Mouse (Mus musculus) liver, embryonic 16.5 days (tissue): ENCODE results near the gene 1700125H20Rik. TPM values are rescaled to one million over a fixed set of nuclear protein-coding genes. Genes with fewer than 3 reads are reported as not detected.

ENCODE experiments used
- ATAC-seq: fragments of 200-750 bp; cut with Nextera tagmentation; 2 replicates; pipeline ENCODE4 v1.8.0; 2017; ENCODE audit warnings: low read depth, mild to moderate bottlenecking, moderate number of reproducible peaks, moderate library complexity
- H3K27ac ChIP-seq: fragments of 300-500 bp; sonication (generic); 2 replicates; pipeline ENCODE4 v1.5.1; 2014; ENCODE audit warnings: mild to moderate bottlenecking, low read length
- H3K27me3 ChIP-seq: fragments of 300-500 bp; sonication (generic); 2 replicates; pipeline ENCODE4 v1.6.1; 2014; ENCODE audit warnings: low read depth, low read length, mixed read lengths; ENCODE audit not compliant: control insufficient read depth, insufficient read depth
- H3K36me3 ChIP-seq: fragments of 300-500 bp; sonication (generic); 2 replicates; pipeline ENCODE4 v1.6.1; 2014; ENCODE audit warnings: mild to moderate bottlenecking; ENCODE audit not compliant: control insufficient read depth, insufficient read depth
- H3K4me1 ChIP-seq: fragments of 300-500 bp; sonication (generic); 2 replicates; pipeline ENCODE4 v1.6.1; 2014; ENCODE audit warnings: low read depth, low read length, mixed read lengths; ENCODE audit not compliant: control insufficient read depth
- H3K4me2 ChIP-seq: fragments of 300-500 bp; sonication (generic); 2 replicates; pipeline ENCODE4 v1.6.1; 2014; ENCODE audit warnings: low read depth, low read length, mixed read lengths
- H3K4me3 ChIP-seq: fragments of 300-500 bp; sonication (generic); 2 replicates; pipeline ENCODE4 v1.5.1; 2014; ENCODE audit warnings: low read depth, mild to moderate bottlenecking, low read length
- H3K9ac ChIP-seq: fragments of 300-500 bp; sonication (generic); 2 replicates; pipeline ENCODE4 v1.6.1; 2014; ENCODE audit warnings: low read depth, low read length
- H3K9me3 ChIP-seq: fragments of 300-500 bp; sonication (generic); replicated peaks from 2 replicates; pipeline ENCODE4 v1.6.1; 2016; ENCODE audit warnings: low read length; ENCODE audit not compliant: control insufficient read depth
- WGBS: fragments of 180-500 bp; shearing (Covaris S2); extraction: QIAGEN DNeasy Blood & Tissue Kit; methylation state at CpG from one replicate; pipeline ENCODE4 v1.1.7; 2014; ENCODE audit not compliant: insufficient replicate concordance; 5-methylcytosine and 5-hydroxymethylcytosine counted together
- polyA plus RNA-seq: library from polyadenylated mRNA; unstranded; fragments of >200 nt; fragmentation: Nextera tagmentation; extraction: Ambion mirVana; gene quantifications from 2 replicates; pipeline ENCODE4 v1.2.1, GENCODE M21; 2015

The 1700125H20Rik gene
- polyA plus RNA-seq, 1 experiment from 2014 or later: not detected

GRCm38 (mm10) chr11:85178413-85178812 is 8.2 kb downstream of the 1700125H20Rik start:
- no peak overlapping the region for H3K27ac ChIP-seq
- ATAC-seq: no peak

GRCm38 (mm10) chr11:85182617-85183283 is 12.5 kb downstream of the 1700125H20Rik start:
- Histone ChIP-seq H3K4me3 (peak overlapping the region; percentile 59), H3K27ac (no peak overlapping the region), H3K9ac (peak overlapping the region; percentile 49), H3K9me3 (no peaks in the 10 kb centered on the region), H3K36me3 (no peaks in the 10 kb centered on the region), H3K4me1 (peaks cover 9% of the 10 kb centered on the region), H3K27me3 (no peaks in the 10 kb centered on the region), H3K4me2 (peak overlapping the region; percentile 75)
- WGBS: 2% methylated on average over 20 of the region's 20 CpGs
- ATAC-seq: peak; percentile 74

More at GRCm38 (mm10) chr11:85178413-85178812, 8.2 kb downstream of the 1700125H20Rik start:
- Histone ChIP-seq H3K27me3 (no peaks in the 10 kb centered on the region), H3K9me3 (no peaks in the 10 kb centered on the region), H3K4me2 (no peak overlapping the region), H3K4me3 (no peak overlapping the region), H3K36me3 (no peaks in the 10 kb centered on the region), H3K9ac (no peak overlapping the region), H3K4me1 (peaks cover 8% of the 10 kb centered on the region)
- WGBS: 70% methylated on average over 4 of the region's 4 CpGs

DNA sequence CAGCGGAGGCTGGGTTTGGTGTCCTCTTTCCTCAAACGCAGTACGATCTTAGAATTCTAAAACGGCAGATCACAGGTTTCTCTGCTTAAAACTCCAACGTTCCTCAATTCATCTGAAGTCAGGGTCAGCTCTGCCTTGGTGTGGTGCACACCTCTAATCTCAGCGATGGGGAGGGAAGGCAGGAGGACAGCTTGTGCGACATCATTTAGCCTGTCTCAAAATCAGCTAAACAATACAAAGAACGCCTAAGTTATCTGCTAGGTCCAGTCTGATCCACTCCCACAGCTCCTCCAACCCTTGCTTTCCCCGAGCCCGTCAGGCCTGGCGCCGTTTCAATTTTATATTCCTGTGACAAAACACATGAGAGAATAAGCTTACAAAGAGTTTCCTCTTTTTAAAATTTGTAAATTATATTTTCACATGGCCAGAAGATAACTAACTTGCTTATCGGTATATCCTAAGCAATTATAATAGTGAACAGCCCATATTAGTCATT is 13.1 kb downstream of the 1700125H20Rik start:
- Histone ChIP-seq H3K9me3 (no peaks in the 10 kb centered on the region), H3K4me2 (peak overlapping the region; percentile 75), H3K4me1 (peaks cover 9% of the 10 kb centered on the region), H3K27me3 (no peaks in the 10 kb centered on the region), H3K4me3 (peak overlapping the region; percentile 59), H3K36me3 (no peaks in the 10 kb centered on the region), H3K27ac (no peak overlapping the region), H3K9ac (peak overlapping the region; percentile 49)
- 31% methylated on average over 13 of the region's 13 CpGs for WGBS
- no peak for ATAC-seq

DNA sequence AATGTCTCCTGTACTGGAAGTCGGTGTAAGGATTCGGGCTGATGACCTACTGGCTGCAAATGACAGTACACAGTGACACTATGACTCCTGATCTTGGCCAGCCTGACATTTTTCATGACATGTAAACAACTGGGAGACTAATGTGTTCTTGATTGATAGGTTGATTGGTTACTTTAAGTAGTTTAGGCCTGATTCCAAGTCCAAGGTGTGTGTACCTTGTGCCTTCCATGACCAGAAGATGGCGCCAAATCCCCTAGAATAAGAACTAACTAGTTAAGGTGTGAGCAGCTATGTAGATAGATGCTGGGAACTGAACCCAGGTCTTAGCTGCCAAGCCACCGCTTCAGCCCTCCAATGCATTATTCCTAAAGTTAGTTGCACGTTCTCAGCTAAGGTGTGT is 13.9 kb downstream of the 1700125H20Rik start:
- Histone ChIP-seq H3K27me3 (no peaks in the 10 kb centered on the region), H3K36me3 (no peaks in the 10 kb centered on the region), H3K9me3 (no peaks in the 10 kb centered on the region), H3K27ac (no peak overlapping the region), H3K4me3 (no peak overlapping the region), H3K9ac (no peak overlapping the region), H3K4me1 (peaks cover 9% of the 10 kb centered on the region), H3K4me2 (no peak overlapping the region)
- WGBS: 69% methylated on average over 5 of the region's 5 CpGs
- no peak for ATAC-seq

- Histone ChIP-seq H3K4me1 (peaks cover 11% of the 10 kb centered on the region), H3K36me3 (0 out of 2 replicates have a peak, but pooled peaks cover 2% of the 10 kb centered on the region), H3K9me3 (no peaks in the 10 kb centered on the region), H3K9ac (no peak overlapping the region), H3K27ac (no peak overlapping the region), H3K4me2 (no peak overlapping the region), H3K27me3 (no peaks in the 10 kb centered on the region), H3K4me3 (no peak overlapping the region)
- 81% methylated on average over 6 of the region's 6 CpGs for WGBS
- ATAC-seq: no peak
Observed at GRCm38 (mm10) chr11:85184839-85185238, 14.6 kb downstream of the 1700125H20Rik start.

GRCm38 (mm10) chr11:85189110-85189509 is 18.9 kb downstream of the 1700125H20Rik start:
- H3K9me3 ChIP-seq: no peaks in the 10 kb centered on the region
- H3K27me3 ChIP-seq: no peaks in the 10 kb centered on the region
- H3K4me3 ChIP-seq: no peak overlapping the region
- peaks cover 11% of the 10 kb centered on the region for H3K36me3 ChIP-seq
- H3K27ac ChIP-seq: no peak overlapping the region
- H3K9ac ChIP-seq: no peak overlapping the region
- H3K4me2 ChIP-seq: no peak overlapping the region
- 35% methylated on average over 4 of the region's 4 CpGs for whole genome bisulfite sequencing
- peak; percentile 69 for ATAC-seq
- H3K4me1 ChIP-seq: peaks cover 2% of the 10 kb centered on the region; the same call in 1 of the 2 replicates

GRCm38 (mm10) chr11:85190741-85191140 is 20.5 kb downstream of the 1700125H20Rik start:
- Histone ChIP-seq H3K27ac (no peak overlapping the region), H3K9ac (no peak overlapping the region), H3K4me3 (no peak overlapping the region), H3K36me3 (peaks cover 25% of the 10 kb centered on the region), H3K9me3 (no peaks in the 10 kb centered on the region), H3K27me3 (no peaks in the 10 kb centered on the region), H3K4me2 (no peak overlapping the region), H3K4me1 (peaks cover 2% of the 10 kb centered on the region; the same call in 1 of the 2 replicates)
- WGBS: 84% methylated on average over 12 of the region's 12 CpGs
- ATAC-seq: no peak

GRCm38 (mm10) chr11:85194206-85194605 is 24.0 kb downstream of the 1700125H20Rik start:
- peaks cover 30% of the 10 kb centered on the region for H3K36me3 ChIP-seq
- H3K9ac ChIP-seq: no peak overlapping the region

DNA sequence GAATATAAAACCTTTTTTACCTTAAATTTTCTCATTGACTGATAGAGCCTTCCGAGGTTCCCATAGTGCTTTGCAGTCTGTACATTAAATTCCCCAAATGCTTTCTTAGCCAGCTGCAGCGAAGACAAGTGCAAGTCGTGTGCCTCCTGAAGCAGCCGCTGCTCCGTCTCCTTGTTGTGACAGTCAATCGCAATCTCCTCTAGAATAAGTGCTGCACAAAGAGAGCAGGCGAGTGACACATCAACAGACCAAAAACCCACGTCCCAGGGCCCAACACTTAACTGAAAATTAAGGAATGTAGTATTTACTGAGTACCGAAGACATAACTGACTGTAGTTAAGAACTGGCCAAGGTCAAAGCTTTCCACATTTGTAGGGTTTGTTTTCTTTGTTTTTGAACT is 25.8 kb downstream of the 1700125H20Rik start:
- no peak overlapping the region for H3K4me2 ChIP-seq
- H3K36me3 ChIP-seq: peaks cover 37% of the 10 kb centered on the region
- WGBS: 81% methylated on average over 9 of the region's 9 CpGs

More at GRCm38 (mm10) chr11:85194206-85194605, 24.0 kb downstream of the 1700125H20Rik start:
- H3K27ac ChIP-seq: no peak overlapping the region
- no peak overlapping the region for H3K4me2 ChIP-seq
- 82% methylated on average over 11 of the region's 11 CpGs for WGBS
- no peaks in the 10 kb centered on the region for H3K27me3 ChIP-seq
- no peak for ATAC-seq
- H3K4me3 ChIP-seq: no peak overlapping the region
- H3K4me1 ChIP-seq: peaks cover 2% of the 10 kb centered on the region; the same call in 1 of the 2 replicates
- no peaks in the 10 kb centered on the region for H3K9me3 ChIP-seq

More for the DNA sequence above, 25.8 kb downstream of the 1700125H20Rik start:
- no peak overlapping the region for H3K27ac ChIP-seq
- no peaks in the 10 kb centered on the region for H3K4me1 ChIP-seq
- no peak for ATAC-seq
- no peak overlapping the region for H3K4me3 ChIP-seq
- no peaks in the 10 kb centered on the region for H3K27me3 ChIP-seq
- no peak overlapping the region for H3K9ac ChIP-seq
- H3K9me3 ChIP-seq: no peaks in the 10 kb centered on the region
